Mouse (Mus musculus) ES-Bruce4 (cell line): ENCODE results near the gene Trmt1. TPM values are rescaled to one million over a fixed set of nuclear protein-coding genes. Genes with fewer than 3 reads are reported as not detected.

Experiments used
- H3K27ac ChIP-seq: 2 replicates; pipeline ENCODE4 v1.5.1; 2012; ENCODE audit warnings: low read length, inconsistent platforms; ENCODE audit not compliant: insufficient read depth
- H3K27me3 ChIP-seq: 2 replicates; pipeline ENCODE4 v1.6.1; 2012; ENCODE audit warnings: mild to moderate bottlenecking, low read length, inconsistent platforms; ENCODE audit not compliant: control insufficient read depth, poor library complexity, insufficient read depth, severe bottlenecking
- H3K36me3 ChIP-seq: 2 replicates; pipeline ENCODE4 v1.6.1; 2012; ENCODE audit warnings: inconsistent platforms, mild to moderate bottlenecking, low read length, moderate library complexity; ENCODE audit not compliant: control insufficient read depth, poor library complexity, insufficient read depth, severe bottlenecking
- H3K4me1 ChIP-seq: one replicate; pipeline ENCODE4 v1.8.1; 2011; ENCODE audit warnings: low read length; ENCODE audit not compliant: control insufficient read depth, insufficient read depth
- H3K4me3 ChIP-seq: 2 replicates; pipeline ENCODE4 v1.5.1; 2011; ENCODE audit warnings: low read depth, mild to moderate bottlenecking, low read length
- H3K9ac ChIP-seq: 2 replicates; pipeline ENCODE4 v1.6.1; 2012; ENCODE audit warnings: low read depth, mild to moderate bottlenecking, inconsistent platforms; ENCODE audit not compliant: poor library complexity, severe bottlenecking
- H3K9me3 ChIP-seq: replicated peaks from 2 replicates; pipeline ENCODE4 v1.6.1; 2012; ENCODE audit warnings: mild to moderate bottlenecking, low read length, inconsistent platforms; ENCODE audit not compliant: control insufficient read depth, poor library complexity, insufficient read depth, severe bottlenecking
- CTCF ChIP-seq: IDR thresholded peaks from one replicate; pipeline ENCODE4 v1.8.1; 2011; ENCODE audit warnings: low read depth, low read length
- EP300 ChIP-seq: IDR thresholded peaks from 2 replicates; pipeline ENCODE4 v1.6.1; 2011; ENCODE audit warnings: low read depth, low read length; ENCODE audit not compliant: insufficient read depth
- POLR2A ChIP-seq: IDR thresholded peaks from one replicate; pipeline ENCODE4 v1.8.1; 2011; ENCODE audit warnings: low read length; ENCODE audit not compliant: insufficient read depth
- polyA plus RNA-seq: library from polyadenylated mRNA; stranded (reverse); fragments of >200 nt; gene quantifications from 2 replicates; pipeline ENCODE4 v1.2.4, GENCODE M21; 2011; ENCODE audit warnings: low read depth; ENCODE audit not compliant: missing spikeins, insufficient read depth, insufficient read length

Trmt1 gene
- polyA plus RNA-seq, 1 experiment = 77.6 TPM

- Histone ChIP-seq H3K36me3 (peaks cover 21% of the 10 kb centered on the region), H3K4me1 (no peaks in the 10 kb centered on the region), H3K9ac (no peak overlapping the region), H3K27me3 (peaks cover 20% of the 10 kb centered on the region), H3K9me3 (no peaks in the 10 kb centered on the region), H3K27ac (no peak overlapping the region), H3K4me3 (no peak overlapping the region)
- no peak for TF ChIP-seq CTCF
- no peak for TF ChIP-seq POLR2A
- TF ChIP-seq EP300 = no peak
These were observed 16.5 kb downstream of the Trmt1 start for GRCm38 (mm10) chr8:84702561-84702960.

- Histone ChIP-seq H3K27ac (no peak overlapping the region), H3K4me3 (no peak overlapping the region), H3K36me3 (peaks cover 16% of the 10 kb centered on the region), H3K9me3 (no peaks in the 10 kb centered on the region), H3K27me3 (peaks cover 20% of the 10 kb centered on the region), H3K9ac (no peak overlapping the region), H3K4me1 (no peaks in the 10 kb centered on the region)
- TF ChIP-seq EP300 (no peak), POLR2A (no peak), CTCF (no peak)
These were observed 16.9 kb downstream of the Trmt1 start for GRCm38 (mm10) chr8:84702963-84703465.

GRCm38 (mm10) chr8:84703466-84704249 lies 17.6 kb downstream of the Trmt1 start:
- Histone ChIP-seq H3K4me3 (peak overlapping the region; percentile 35), H3K9ac (peak overlapping the region; percentile 38), H3K27ac (no peak overlapping the region), H3K9me3 (no peaks in the 10 kb centered on the region), H3K4me1 (no peaks in the 10 kb centered on the region), H3K27me3 (peaks cover 22% of the 10 kb centered on the region), H3K36me3 (peaks cover 10% of the 10 kb centered on the region)
- TF ChIP-seq CTCF (no peak), EP300 (no peak), POLR2A (no peak)

- peak overlapping the region; percentile 35 for H3K4me3 ChIP-seq
- no peaks in the 10 kb centered on the region for H3K4me1 ChIP-seq
- peaks cover 22% of the 10 kb centered on the region for H3K27me3 ChIP-seq
- TF ChIP-seq POLR2A (no peak), CTCF (peak; percentile 94)
- peak overlapping the region; percentile 38 for H3K9ac ChIP-seq
- no peaks in the 10 kb centered on the region for H3K9me3 ChIP-seq
- H3K27ac ChIP-seq = no peak overlapping the region
- peaks cover 3% of the 10 kb centered on the region for H3K36me3 ChIP-seq
These were observed 18.2 kb downstream of the Trmt1 start for GRCm38 (mm10) chr8:84704356-84704755.

GRCm38 (mm10) chr8:84704867-84705831 lies 19.0 kb downstream of the Trmt1 start:
- Histone ChIP-seq H3K4me1 (no peaks in the 10 kb centered on the region), H3K9me3 (no peaks in the 10 kb centered on the region), H3K9ac (peak overlapping the region; percentile 12; the same call in 1 of the 2 replicates), H3K4me3 (peak overlapping the region; percentile 33), H3K27me3 (peaks cover 22% of the 10 kb centered on the region), H3K36me3 (no peaks in the 10 kb centered on the region), H3K27ac (no peak overlapping the region)
- TF ChIP-seq CTCF (no peak), EP300 (no peak), POLR2A (no peak)
